Mouse (Mus musculus) megakaryocyte, embryonic 14.5 days (primary cell): Measurements from ENCODE around the gene Clic4. TPM values are rescaled to one million over a fixed set of nuclear protein-coding genes. Genes with fewer than 3 reads are reported as not detected.
"Not testable (repeated sequence)": the region's sequence is repeated elsewhere in the genome, so short reads cannot be mapped to it uniquely, and the experiment has no call there.

Experiments used
- H3K27me3 ChIP-seq: replicated peaks from 2 replicates; pipeline ENCODE3; 2012; ENCODE audit warnings: inconsistent platforms
- H3K36me3 ChIP-seq: replicated peaks from 2 replicates; pipeline ENCODE3; 2012; ENCODE audit warnings: low read length, inconsistent platforms, mixed read lengths
- H3K4me1 ChIP-seq: 2 replicates; pipeline ENCODE4 v1.6.1; 2012; ENCODE audit warnings: inconsistent platforms
- H3K4me3 ChIP-seq: replicated peaks from 2 replicates; pipeline ENCODE3; 2012; ENCODE audit warnings: moderate library complexity, mild to moderate bottlenecking, inconsistent platforms
- H3K9me3 ChIP-seq: 2 replicates; pipeline ENCODE4 v1.6.1; 2012; ENCODE audit warnings: inconsistent platforms
- FLI1 ChIP-seq: IDR thresholded peaks from 2 replicates; pipeline ENCODE4 v1.6.1; 2012; ENCODE audit warnings: low read length, inconsistent platforms, mixed read lengths
- GATA1 ChIP-seq: IDR thresholded peaks from 3 replicates; pipeline ENCODE4 v1.6.1; 2012; ENCODE audit warnings: mixed read lengths, low read length, inconsistent platforms, borderline replicate concordance
- polyA plus RNA-seq: library from polyadenylated mRNA; stranded (reverse); fragments of >175 nt; gene quantifications from 2 replicates; pipeline ENCODE4 v1.2.3, GENCODE M21; 2012; ENCODE audit warnings: low replicate concordance; ENCODE audit not compliant: insufficient read depth

Gene Clic4
- polyA plus RNA-seq, 1 experiment: 27.6 TPM

DNA sequence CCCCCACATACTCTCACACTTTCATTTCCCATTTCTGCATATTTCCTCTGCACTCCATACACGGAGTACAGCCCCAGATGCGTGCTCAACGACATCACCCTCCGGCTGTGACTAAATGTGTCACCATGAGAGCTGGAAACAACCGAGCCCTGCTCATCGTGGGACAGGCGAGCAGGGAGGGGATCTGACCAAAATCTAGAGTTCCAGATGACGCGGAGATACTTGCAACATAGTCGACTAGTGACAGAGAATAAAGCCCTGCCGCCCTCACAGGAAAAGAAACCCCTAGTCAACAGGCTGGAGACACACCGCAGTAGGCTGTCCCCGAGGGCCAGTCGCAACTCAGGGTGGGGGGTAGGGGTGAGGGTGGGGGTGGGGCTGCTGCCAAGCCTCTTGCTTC lies 69.3 kb downstream of the Clic4 start:
- TF ChIP-seq FLI1: no peak

DNA sequence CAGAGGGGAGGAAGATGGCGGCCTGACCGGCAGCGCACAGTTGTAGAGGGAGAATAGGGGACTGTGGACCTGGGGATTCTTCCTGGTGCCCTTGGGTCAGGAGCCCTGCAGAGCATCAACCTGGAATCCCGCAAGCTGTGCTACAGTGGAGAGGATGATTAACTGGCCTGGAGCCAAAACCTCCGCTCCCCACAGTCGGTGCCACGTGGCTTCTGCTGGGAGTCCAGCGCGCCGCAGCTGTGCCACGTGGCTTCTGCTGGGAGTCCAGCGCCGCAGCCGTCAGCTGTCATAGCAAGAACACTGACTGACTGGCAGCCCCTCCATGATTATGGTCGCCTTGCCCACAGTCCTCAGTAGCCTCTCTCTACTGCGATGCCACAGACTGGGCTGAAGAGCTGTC lies 70.8 kb downstream of the Clic4 start:
- H3K27me3 ChIP-seq: peaks cover 5% of the 10 kb centered on the region
- TF ChIP-seq GATA1: no peak
- TF ChIP-seq FLI1: no peak
- peaks cover 46% of the 10 kb centered on the region for H3K4me1 ChIP-seq
- no peaks in the 10 kb centered on the region for H3K36me3 ChIP-seq
- no peaks in the 10 kb centered on the region for H3K9me3 ChIP-seq
- H3K4me3 ChIP-seq: no peak overlapping the region

More for the DNA sequence above, 69.3 kb downstream of the Clic4 start:
- Histone ChIP-seq H3K4me3 (peak overlapping the region; percentile 91), H3K4me1 (peaks cover 56% of the 10 kb centered on the region), H3K27me3 (no peaks in the 10 kb centered on the region), H3K9me3 (no peaks in the 10 kb centered on the region), H3K36me3 (no peaks in the 10 kb centered on the region)

- peaks cover 14% of the 10 kb centered on the region for H3K36me3 ChIP-seq
- H3K4me1 ChIP-seq: peaks cover 32% of the 10 kb centered on the region
- no peak overlapping the region for H3K4me3 ChIP-seq
- no peak for TF ChIP-seq GATA1
- TF ChIP-seq FLI1: no peak
- H3K27me3 ChIP-seq: peaks cover 16% of the 10 kb centered on the region
- peaks cover 34% of the 10 kb centered on the region for H3K9me3 ChIP-seq
These were observed 74.8 kb downstream of the Clic4 start for GRCm38 (mm10) chr4:135197857-135198256.

DNA sequence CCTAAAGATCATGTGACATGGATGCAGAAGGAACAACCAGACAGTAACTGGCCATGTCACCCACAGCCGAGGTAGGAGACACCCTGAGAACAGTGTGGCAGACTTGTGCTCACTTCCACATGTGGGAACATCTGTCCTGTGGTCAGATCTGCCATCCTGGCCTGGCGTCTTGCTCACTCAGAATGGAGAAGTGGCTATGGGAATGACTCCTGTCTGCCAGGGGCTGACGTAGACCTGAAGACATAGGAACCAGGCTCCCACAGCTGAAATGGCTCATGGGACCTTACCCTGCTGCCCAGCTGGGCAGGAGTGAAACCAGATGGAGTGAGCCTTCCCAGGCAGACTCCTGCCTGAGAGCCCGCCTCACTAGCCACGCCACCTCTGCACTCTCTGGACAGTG lies 79.8 kb downstream of the Clic4 start:
- peak overlapping the region; percentile 43 for H3K4me3 ChIP-seq
- peaks cover 22% of the 10 kb centered on the region for H3K27me3 ChIP-seq
- H3K9me3 ChIP-seq: peaks cover 41% of the 10 kb centered on the region
- H3K36me3 ChIP-seq: peaks cover 14% of the 10 kb centered on the region
- H3K4me1 ChIP-seq: peaks cover 41% of the 10 kb centered on the region
- TF ChIP-seq GATA1 (no peak), FLI1 (no peak)

GRCm38 (mm10) chr4:135191604-135192003 lies 81.0 kb downstream of the Clic4 start:
- peaks cover 36% of the 10 kb centered on the region for H3K4me1 ChIP-seq
- no peak for TF ChIP-seq GATA1
- TF ChIP-seq FLI1: no peak

DNA sequence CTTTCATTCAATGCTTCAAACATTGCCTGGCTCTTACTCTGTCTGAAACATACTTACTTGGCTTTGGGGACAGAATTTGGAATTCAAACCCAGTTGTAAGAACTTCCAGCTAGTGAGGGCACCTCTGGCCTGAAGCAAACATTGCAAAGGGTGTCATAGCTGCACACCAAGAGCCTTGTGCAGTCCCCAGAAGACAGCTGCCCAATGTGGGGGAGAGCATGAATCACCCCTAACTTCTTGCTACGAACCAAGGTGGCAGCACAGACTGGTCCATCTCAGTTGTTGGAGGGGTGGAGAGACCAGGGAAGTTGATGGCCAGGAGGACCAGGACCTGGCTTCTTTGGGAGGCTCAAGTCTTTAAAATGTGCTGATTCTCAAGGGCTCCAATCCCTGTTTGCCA lies 81.4 kb downstream of the Clic4 start:
- TF ChIP-seq GATA1 (no peak), FLI1 (no peak)
- peaks cover 36% of the 10 kb centered on the region for H3K9me3 ChIP-seq
- peaks cover 17% of the 10 kb centered on the region for H3K27me3 ChIP-seq
- H3K4me3 ChIP-seq: no peak overlapping the region
- H3K36me3 ChIP-seq: peaks cover 14% of the 10 kb centered on the region
- peaks cover 36% of the 10 kb centered on the region for H3K4me1 ChIP-seq

More at GRCm38 (mm10) chr4:135191604-135192003, 81.0 kb downstream of the Clic4 start:
- Histone ChIP-seq H3K4me3 (no peak overlapping the region), H3K36me3 (peaks cover 14% of the 10 kb centered on the region), H3K27me3 (peaks cover 17% of the 10 kb centered on the region), H3K9me3 (peaks cover 40% of the 10 kb centered on the region)

DNA sequence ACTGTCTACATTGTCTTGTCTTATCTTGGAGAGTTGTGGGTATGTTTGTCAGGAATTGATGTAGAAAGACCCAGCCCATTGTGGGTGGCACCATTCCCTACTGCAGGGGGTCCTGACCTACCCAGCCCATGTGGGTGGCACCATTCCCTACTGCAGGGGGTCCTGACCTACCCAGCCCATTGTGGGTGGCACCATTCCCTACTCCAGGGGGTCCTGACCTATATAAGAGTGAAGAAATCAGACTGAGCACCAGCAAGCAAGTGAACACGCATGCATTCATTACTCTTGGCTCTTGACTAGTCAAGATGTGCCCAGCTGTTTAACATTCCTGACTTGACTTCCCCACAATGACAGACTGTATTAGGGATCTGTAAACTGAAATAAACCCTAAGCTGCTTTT lies 82.2 kb downstream of the Clic4 start:
- Histone ChIP-seq H3K4me3 (no peak overlapping the region), H3K4me1 (peaks cover 36% of the 10 kb centered on the region), H3K27me3 (peaks cover 17% of the 10 kb centered on the region), H3K36me3 (peaks cover 8% of the 10 kb centered on the region), H3K9me3 (peaks cover 27% of the 10 kb centered on the region)
- TF ChIP-seq FLI1 (no peak), GATA1 (no peak)

GRCm38 (mm10) chr4:135189452-135190008 lies 83.1 kb downstream of the Clic4 start:
- TF ChIP-seq GATA1 (no peak), FLI1 (no peak)
- Histone ChIP-seq H3K4me3 (no peak overlapping the region), H3K36me3 (peaks cover under 1% of the 10 kb centered on the region), H3K9me3 (peaks cover 19% of the 10 kb centered on the region), H3K27me3 (peaks cover 17% of the 10 kb centered on the region), H3K4me1 (peaks cover 28% of the 10 kb centered on the region)

- H3K27me3 ChIP-seq, H3K4me3 ChIP-seq, H3K9me3 ChIP-seq: not testable (repeated sequence)
- Histone ChIP-seq H3K36me3 (peaks cover 34% of the 10 kb centered on the region), H3K4me1 (peaks cover 25% of the 10 kb centered on the region)
These were observed 88.3 kb downstream of the Clic4 start for GRCm38 (mm10) chr4:135184277-135184676.

DNA sequence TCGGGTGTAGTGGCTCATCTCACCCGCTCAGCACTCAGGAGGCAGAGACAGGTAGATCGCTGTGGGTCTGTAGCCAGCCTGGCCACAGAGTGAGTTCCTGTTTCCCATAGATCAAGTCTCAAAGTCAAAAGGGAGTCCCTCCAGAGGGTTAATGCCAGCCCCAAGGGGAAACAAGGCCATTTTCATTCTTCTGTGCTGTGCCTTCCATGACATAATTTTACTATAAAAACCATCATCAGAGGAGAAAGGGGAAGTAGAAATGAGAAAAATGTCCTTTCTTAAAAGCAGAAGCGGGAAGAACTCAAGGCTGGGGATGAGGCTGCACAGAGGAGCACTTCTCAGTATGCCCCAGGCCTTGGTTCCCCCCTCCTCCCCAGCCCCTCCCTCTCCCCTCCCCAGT lies 90.8 kb downstream of the Clic4 start:
- TF ChIP-seq GATA1: no peak
- TF ChIP-seq FLI1: no peak
- Histone ChIP-seq H3K4me3 (no peak overlapping the region), H3K36me3 (peaks cover 59% of the 10 kb centered on the region), H3K27me3 (no peaks in the 10 kb centered on the region), H3K9me3 (0 out of 2 replicates have a peak, but pooled peaks cover 6% of the 10 kb centered on the region), H3K4me1 (peaks cover 49% of the 10 kb centered on the region)

- Histone ChIP-seq H3K4me1 (peaks cover 71% of the 10 kb centered on the region), H3K9me3 (0 out of 2 replicates have a peak, but pooled peaks cover 3% of the 10 kb centered on the region), H3K36me3 (peaks cover 84% of the 10 kb centered on the region), H3K27me3 (no peaks in the 10 kb centered on the region), H3K4me3 (peak overlapping the region; percentile 72)
- TF ChIP-seq FLI1 (no peak), GATA1 (no peak)
These were observed 93.5 kb downstream of the Clic4 start for GRCm38 (mm10) chr4:135179077-135179481.

- H3K27me3 ChIP-seq: no peaks in the 10 kb centered on the region
- TF ChIP-seq GATA1: no peak
- TF ChIP-seq FLI1: no peak
- H3K9me3 ChIP-seq: no peaks in the 10 kb centered on the region
- no peak overlapping the region for H3K4me3 ChIP-seq
- peaks cover 82% of the 10 kb centered on the region for H3K4me1 ChIP-seq
- H3K36me3 ChIP-seq: peaks cover 91% of the 10 kb centered on the region
These were observed 95.0 kb downstream of the Clic4 start for GRCm38 (mm10) chr4:135177568-135177967.
